Mouse (Mus musculus): ENCODE measurements at regions not wholly inside any gene's neighbourhood (a gene's known extent, or its start where the extent isn't known, plus 50 kb on each side); places are given as distances from the start of the nearest gene placed in this dataset.

DNA sequence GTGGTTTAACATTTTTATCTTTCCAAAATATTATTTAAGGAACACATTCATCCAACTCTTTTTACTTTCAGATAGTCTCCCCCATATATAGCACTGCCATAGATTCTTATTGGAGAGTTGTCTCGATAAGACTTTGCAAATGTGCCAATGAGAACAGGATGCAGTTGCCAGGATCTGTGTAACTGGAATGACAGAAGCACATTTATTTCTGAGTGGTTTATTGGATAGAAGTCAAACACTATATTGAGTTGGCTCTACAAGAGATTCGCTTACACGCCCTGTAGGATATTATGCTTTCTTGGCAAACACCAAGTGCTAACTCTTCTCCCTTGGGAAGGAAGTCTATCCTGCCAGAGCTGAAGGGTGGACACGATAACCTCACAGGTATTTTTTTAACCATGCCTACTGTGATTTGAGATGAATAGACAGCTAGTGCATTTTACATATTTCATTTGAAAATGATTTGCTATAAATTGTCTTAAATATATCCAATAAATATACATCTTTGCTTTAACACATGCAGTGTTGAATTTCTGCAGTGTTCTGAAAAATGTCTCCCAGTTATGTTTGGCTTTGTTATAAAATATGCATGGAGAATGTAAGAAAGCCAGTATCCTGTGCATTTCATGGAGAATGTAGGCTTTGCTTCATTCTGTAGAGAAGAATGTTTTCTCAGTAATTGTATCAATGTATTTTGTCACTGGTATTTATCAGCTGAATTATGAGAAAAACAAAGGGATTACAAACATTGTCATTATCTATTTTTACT is 705.8 kb downstream of the Fat4 start:
- no peak for DNase-seq

GRCm38 (mm10) chr3:39609937-39610336 is 723.2 kb downstream of the Fat4 start:
- no peak for DNase-seq

DNA sequence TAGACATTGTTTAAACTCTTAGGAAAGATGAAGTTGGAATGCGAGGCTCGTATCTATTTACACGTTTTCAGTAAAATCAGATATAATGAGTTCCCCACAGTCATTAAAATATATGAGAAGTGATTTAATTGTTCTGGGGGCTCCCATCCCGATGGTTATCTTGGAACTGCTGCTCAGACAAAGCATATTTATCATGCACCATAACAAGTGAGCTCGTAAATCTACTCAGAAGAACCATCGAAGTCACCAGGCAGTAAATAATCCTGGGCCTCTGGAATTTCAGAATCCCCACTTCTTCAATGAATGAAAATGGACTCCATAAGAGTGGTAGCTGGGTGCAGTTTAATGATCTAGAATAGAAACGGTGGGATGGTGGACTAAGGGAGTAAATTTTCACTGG is 725.7 kb downstream of the Fat4 start:
- DNase-seq: no peak

GRCm38 (mm10) chr3:39637924-39638323 is 751.2 kb downstream of the Fat4 start:
- no peak for DNase-seq

GRCm38 (mm10) chr3:39643194-39643593 is 756.5 kb downstream of the Fat4 start:
- no peak for DNase-seq

DNA sequence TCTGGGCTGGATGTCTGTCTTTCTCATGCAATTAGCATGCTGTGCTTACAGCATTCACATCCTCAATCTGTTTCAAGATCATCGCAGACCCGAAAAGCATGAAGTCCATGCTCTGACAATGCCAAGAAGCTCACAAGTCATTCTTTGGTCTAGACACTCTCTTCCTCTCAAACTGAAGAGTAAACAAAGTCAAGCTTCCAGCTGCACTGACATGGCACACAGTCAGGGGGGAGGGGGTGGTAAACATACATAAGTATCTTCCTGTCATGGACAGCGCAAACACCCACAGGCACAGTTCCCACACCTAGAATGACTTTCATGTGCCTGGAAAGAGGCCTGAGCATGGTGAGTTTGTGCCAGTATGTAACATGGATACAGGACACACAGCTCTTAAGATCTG is 780.1 kb downstream of the Fat4 start:
- DNase-seq: no peak

DNA sequence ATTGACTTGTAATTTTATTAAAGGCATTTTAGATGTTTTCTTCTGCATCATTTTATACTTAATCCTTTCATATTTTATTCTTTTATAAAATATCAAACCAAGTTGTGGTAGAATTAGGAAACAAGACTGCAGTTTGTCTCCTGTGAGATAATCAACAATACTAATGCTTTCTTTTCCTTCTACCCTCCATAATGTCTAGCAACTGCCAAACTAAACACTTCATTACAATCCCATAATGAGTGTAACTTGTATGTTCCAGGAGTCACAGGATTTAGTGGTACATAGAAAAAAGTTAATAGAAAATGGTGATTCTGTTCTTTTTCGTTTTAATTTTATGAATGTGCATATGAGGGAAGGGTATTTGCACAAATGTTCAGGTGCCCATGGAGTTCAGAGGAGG is 782.4 kb downstream of the Fat4 start:
- DNase-seq: no peak

- no peak for DNase-seq
Observed at GRCm38 (mm10) chr3:39673997-39674396, 787.3 kb downstream of the Fat4 start.

DNA sequence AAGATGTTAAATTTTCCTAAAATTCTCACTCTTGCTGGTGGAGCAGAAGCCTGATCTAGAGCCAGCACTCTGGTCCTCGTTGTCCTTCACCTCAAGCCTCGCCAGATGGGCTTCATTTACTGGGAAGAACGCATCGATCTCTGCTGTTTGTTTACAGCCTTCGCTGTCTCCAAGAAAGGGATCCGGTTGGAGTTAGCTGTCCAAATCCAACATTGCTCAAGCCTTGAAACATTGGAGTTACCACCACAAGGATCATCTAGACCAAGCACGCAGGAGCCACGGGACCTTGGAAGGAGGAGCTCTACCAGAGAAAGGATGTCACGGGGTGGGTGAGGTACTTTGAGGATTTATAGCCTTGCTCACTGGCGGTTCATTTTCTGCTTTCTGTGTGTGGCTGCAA is 788.2 kb downstream of the Fat4 start:
- no peak for DNase-seq

GRCm38 (mm10) chr3:39705610-39706009 is 818.9 kb downstream of the Fat4 start:
- no peak for DNase-seq

DNA sequence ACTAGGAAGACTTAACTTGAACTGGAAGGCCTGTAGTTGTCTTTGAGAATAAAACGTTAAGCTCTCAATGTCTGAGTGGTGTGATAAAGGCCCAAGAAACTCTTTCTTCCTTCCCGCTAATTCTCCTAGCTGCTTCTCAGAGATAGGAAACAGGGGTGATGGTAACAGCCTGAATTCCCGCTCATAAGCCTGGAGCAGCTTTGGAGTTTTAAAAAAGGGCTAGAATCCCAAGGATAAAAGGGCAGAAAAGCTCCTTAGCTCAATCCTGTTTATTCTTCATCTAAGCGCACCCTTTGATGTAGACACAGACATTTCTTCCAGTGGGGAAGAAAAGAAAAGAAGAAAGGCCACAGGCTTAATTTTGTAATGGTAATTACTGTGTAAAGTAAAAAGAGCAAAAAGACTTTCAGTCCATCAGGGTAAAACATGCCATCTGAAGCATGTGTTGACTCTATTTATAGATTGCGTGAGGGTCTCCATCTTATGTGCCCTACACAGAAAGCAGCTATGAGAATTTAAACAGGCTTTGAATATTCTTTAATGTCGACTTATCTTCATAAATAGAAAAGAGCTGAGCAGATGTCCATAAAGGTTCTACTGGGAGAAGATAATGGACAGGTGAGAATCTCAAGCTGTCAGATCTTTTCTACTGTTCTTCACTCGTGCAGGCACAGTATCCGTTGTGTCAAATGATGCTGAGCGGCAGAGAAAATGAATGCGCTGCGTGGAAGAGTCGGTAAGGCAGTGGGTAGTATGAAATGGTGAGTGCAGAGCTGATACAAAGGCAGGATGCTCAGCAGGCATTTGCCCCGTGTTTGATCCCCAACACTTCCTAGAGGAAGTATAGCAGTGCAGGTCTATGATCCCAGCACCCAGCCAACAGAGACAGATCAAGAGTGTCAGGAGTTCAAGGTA is 818.0 kb upstream of the Intu start:
- DNase-seq: no peak

DNA sequence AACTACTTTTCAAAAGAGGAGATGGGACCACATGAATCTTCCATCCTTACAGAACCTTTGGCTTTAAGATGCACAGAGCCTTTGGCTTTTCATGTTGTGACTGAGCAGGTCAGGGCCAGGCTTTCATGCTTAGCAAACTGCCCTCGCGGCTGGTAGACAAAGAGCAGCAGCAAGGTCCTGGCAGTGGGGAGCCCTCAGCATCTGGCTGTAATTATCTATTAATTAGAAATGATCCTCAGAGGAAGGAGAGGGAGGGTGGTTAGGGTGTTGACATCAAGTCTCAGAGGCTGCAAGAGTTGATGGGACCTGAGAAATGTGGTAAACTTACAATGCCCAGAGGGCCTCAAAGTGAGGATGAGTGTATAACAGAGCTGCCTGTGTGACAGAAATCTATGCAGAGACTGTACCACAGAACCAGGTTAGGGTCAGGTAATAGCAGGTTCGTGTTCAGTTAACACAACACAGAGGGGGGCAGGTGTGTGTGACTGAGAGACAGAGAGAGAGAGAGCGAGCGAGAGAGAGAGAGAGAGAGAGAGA is 817.0 kb upstream of the Intu start:
- no peak for DNase-seq

- DNase-seq: no peak
Observed at GRCm38 (mm10) chr3:39718946-39719545, 812.0 kb upstream of the Intu start.

GRCm38 (mm10) chr3:39725755-39726154 is 805.3 kb upstream of the Intu start:
- DNase-seq: no peak

DNA sequence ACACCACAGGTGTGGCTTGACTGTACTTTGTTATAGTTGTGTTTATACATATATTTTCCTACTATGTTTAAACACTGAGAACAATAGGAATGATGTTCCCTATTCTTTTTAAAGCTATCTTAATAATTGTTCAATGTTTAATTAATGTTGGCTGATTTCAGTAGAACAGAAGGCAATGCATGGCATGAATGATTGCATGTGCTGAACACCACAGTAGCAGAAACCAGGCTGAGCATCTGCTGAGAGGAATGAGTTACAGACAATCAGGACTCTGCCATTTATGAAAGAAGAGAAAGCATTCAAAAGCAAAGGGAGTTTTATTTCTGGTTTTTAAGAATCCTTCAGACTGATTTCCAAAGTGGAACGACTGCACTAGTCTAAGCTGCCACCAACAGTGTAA is 794.4 kb upstream of the Intu start:
- no peak for DNase-seq

DNA sequence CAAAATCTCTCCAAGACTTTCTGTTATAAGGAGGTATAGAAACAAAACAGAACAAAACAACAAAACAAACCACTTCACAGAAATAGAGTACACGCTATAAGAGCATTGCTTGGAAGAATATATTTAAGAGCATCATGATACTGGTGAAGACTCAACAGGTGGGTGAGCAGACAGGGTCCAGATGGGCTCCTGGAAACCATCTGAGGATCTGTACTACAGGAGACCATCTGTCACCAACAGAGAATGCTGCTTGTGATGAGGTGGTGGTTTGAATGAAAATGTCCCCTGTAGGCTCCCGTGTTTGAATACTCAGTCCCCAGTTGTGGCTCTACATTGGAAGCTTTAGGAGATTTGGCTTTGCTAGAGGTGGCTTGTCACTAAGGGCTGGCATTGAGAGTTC is 785.1 kb upstream of the Intu start:
- no peak for DNase-seq

DNA sequence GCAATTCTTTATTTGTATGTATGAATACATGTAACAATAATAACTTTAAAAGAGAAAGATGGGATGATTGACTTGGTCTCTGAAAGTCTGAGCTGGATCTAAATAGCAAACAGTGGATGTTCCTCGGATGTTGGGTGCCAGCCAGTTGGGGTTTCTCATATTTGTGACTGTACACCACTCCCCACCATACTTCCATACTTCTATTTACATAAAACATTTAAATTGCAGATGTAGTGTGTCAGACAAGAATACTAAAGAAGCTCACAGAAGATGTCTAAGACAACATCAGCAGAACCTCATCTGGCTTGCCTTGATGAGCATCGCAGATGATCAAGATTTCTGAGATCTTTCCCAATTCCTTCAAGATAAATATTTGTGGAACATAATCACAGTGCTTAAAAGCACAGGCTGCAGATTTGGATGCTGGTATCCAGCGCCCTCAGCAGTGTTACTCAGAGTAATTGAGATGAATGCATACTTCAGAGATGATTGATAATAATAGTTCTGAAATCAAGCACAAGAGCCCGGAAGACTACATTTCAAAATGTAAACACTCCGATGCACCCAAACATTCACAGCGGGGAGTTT is 762.0 kb upstream of the Intu start:
- DNase-seq: no peak

DNA sequence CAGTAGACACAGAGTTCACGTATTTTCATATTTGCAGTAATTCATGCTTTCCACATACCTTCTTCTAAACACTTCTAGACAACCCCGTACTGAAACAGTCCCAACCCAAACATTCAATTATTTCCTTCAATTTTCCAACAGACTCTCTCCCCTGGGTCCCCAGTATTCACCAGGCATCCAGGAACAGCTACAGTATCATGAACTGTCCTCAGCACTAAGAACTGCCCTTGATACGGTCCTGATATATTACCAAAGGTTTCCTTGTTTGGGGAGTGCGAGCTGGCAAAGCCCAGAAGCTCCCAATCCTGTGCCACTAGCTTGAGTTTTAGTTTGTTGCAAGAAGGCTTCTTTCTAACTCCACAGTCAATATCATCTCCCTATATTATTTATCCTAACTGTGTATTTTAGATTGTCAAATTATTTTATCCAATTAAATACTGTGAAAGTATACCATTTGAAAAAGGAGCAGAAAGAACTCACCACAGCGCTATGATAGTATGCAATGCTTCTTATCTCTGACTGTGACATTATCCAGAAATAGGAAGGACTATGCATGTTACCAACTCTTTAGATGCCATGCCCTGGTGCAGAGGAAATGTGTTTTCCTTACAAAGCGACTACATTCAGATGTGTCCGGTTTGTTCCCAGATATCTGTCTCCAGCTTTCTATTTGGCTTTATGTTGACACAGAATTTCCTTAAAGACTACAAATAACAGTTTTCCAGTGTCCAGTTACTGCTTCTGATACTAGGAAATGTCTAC is 754.6 kb upstream of the Intu start:
- no peak for DNase-seq

DNA sequence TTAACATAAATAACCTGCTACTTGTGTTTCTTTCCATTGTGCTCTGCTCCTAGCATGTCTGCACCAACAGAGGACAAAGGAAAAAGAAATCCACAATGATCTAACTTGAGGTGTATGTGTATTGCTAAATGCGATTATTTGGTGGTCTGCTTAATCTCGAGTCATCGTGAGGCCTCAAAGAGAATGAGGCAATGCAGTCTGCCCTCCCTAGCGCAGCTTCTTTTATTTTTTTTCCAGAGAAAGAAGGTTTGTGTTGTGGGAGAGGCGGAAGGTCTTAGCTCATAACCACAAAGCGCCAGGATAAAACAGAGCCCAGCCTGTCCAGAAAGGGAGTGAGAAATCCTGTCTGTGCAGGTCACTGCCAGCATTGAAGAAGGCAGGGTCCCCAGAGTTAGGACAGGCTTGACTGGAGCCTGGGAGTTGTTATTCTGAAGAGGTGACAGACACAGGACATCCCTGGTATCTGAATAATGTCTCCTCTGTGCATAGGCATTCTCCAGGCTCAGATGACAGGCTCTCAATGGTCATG is 751.3 kb upstream of the Intu start:
- DNase-seq: no peak

GRCm38 (mm10) chr3:39780270-39780669 is 750.8 kb upstream of the Intu start:
- DNase-seq: no peak

DNA sequence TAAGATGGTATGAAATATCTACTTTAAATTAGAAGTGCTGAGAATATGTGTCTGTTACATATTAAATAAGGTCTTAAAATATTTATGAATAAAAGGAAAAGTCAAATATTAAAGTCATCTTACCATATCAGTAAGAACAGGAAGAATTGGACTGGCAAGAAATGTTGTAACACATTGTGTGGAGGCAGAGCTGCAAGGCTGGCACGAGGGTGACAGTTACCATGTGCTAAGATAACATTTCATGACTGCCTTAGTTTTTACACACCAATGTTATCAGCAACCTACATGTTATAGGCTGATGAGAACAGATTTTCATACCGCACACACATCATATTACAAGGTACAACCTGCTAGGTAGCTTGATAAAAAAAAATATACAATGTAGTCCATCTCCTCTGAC is 746.2 kb upstream of the Intu start:
- no peak for DNase-seq

DNA sequence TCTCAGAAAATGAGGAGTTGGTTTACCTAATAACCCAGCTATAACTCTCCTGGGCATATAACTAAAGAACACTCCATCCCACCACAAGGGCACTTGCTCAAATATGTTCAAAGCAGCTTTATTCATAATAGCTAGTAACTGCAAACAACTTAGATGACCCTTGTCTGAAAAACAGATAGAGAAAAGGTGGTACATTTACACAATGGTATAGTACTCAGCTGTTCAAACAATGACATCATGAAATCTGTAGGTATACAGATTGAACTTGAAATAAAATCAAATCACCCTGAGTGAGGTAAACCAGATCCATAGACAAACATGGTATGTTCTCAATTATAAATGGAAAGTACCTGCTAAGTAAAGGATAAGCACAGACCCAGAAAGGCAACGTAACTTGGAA is 721.5 kb upstream of the Intu start:
- DNase-seq: no peak
